Mouse (Mus musculus) midbrain, embryonic 15.5 days (tissue): ENCODE measurements around the gene Olfr328. TPM values are rescaled to one million over a fixed set of nuclear protein-coding genes. Genes with fewer than 3 reads are reported as not detected.
"Not testable (repeated sequence)": the region's sequence is repeated elsewhere in the genome, so short reads cannot be mapped to it uniquely, and the experiment has no call there.

Experiments
- ATAC-seq: fragments of 200-750 bp; cut with Nextera tagmentation; replicated peaks from 2 replicates; pipeline ENCODE4 v1.8.0; 2017; ENCODE audit warnings: moderate TSS enrichment
- H3K27ac ChIP-seq: fragments of 300-500 bp; sonication (generic); 2 replicates; pipeline ENCODE4 v1.5.1; 2015; ENCODE audit warnings: mild to moderate bottlenecking, inconsistent platforms
- H3K27me3 ChIP-seq: fragments of 300-500 bp; sonication (generic); replicated peaks from 2 replicates; pipeline ENCODE4 v1.6.1; 2015; ENCODE audit warnings: inconsistent platforms
- H3K36me3 ChIP-seq: fragments of 300-500 bp; sonication (generic); replicated peaks from 2 replicates; pipeline ENCODE4 v1.6.1; 2015; ENCODE audit warnings: inconsistent platforms
- H3K4me1 ChIP-seq: fragments of 300-500 bp; sonication (generic); 2 replicates; pipeline ENCODE4 v1.6.1; 2015; ENCODE audit warnings: inconsistent platforms
- H3K4me2 ChIP-seq: fragments of 300-500 bp; sonication (generic); 2 replicates; pipeline ENCODE4 v1.6.1; 2015; ENCODE audit warnings: inconsistent platforms, mild to moderate bottlenecking, moderate library complexity
- H3K4me3 ChIP-seq: fragments of 300-500 bp; sonication (generic); 2 replicates; pipeline ENCODE4 v1.5.1; 2015; ENCODE audit warnings: mild to moderate bottlenecking, inconsistent platforms
- H3K9ac ChIP-seq: fragments of 300-500 bp; sonication (generic); 2 replicates; pipeline ENCODE4 v1.6.1; 2015; ENCODE audit warnings: mild to moderate bottlenecking, inconsistent platforms
- H3K9me3 ChIP-seq: fragments of 300-500 bp; sonication (generic); 2 replicates; pipeline ENCODE4 v1.6.1; 2016; ENCODE audit warnings: inconsistent platforms
- WGBS: fragments of 180-500 bp; shearing (Covaris S2); methylation state at CpG from one replicate; pipeline ENCODE4 v1.1.7; 2015; ENCODE audit warnings: mixed read lengths; 5-methylcytosine and 5-hydroxymethylcytosine counted together
- polyA plus RNA-seq: library from polyadenylated mRNA; unstranded; fragments of >200 nt; fragmentation: Nextera tagmentation; extraction: Ambion mirVana; gene quantifications from 2 replicates; pipeline ENCODE4 v1.2.1, GENCODE M21; 2015

Olfr328 gene
- polyA plus RNA-seq, 1 experiment from 2014 or later: 0.12 TPM

DNA sequence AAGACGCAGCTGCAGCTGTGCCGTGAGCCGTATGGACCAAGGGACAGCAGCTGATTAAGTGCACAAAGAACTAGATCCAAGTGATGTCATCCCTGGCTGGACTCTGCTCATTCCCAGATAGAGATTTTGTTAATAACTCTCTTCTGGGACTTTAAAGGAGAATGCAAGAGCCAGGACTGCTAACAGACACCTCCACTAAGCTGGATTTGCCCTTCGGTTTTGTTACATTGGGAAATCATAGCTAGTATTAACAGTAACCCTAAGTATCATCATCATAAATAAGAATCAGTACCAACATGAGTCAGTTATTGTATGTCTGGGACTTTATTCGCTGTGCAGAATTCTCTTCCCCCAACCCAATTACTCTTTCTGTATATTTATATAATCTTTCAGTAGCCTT is 9.1 kb downstream of the Olfr328 start, which contains the start of gene Olfr329-ps:
Gene Olfr329-ps, minus strand, starts transcription at position 101 of the 400 bp plus-strand sequence.
- H3K9me3 ChIP-seq: no peaks in the 10 kb centered on the region
- H3K4me3 ChIP-seq: no peak within 1 kb of the TSS
- H3K27me3 ChIP-seq: no peaks in the 10 kb centered on the region
- no peaks in the 10 kb centered on the region for H3K4me1 ChIP-seq
- 79% methylated on average over 5 of the region's 5 CpGs for WGBS
- no peak within 1 kb of the TSS for H3K9ac ChIP-seq
- ATAC-seq: no peak
- H3K4me2 ChIP-seq: no peak within 1 kb of the TSS
- H3K27ac ChIP-seq: no peak within 1 kb of the TSS
- no peaks in the 10 kb centered on the region for H3K36me3 ChIP-seq

- not testable (repeated sequence) for H3K9me3 ChIP-seq, H3K36me3 ChIP-seq, H3K9ac ChIP-seq, H3K4me1 ChIP-seq, H3K4me3 ChIP-seq, H3K27me3 ChIP-seq, ATAC-seq, H3K4me2 ChIP-seq, H3K27ac ChIP-seq
Observed at GRCm38 (mm10) chr11:58534736-58535135, 20.7 kb downstream of the Olfr328 start, which contains the start of gene Olfr330. TSS of gene Olfr330 (minus strand) at chr11:58534836.

DNA sequence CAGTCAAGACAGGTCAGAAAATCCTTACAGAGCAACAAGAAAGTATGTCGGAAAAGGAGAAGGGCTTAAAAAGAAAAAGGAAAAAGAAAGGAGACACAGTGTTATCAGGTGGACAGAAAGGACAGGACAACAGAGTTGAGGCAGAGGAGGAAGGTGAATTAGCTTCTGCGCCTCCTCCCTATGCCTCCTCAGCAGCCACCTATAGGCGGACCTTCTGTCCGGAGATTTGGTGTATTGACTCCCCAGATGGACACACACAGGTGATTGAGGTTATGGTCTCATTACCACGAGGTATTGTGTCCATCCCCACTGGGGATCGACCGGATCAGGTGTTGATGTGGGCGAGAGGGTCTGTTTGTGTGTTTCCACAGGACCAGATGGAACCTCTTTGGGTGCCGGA is 35.7 kb downstream of the Olfr328 start:
- not testable (repeated sequence) for ATAC-seq, H3K4me2 ChIP-seq
- 90% methylated on average over 7 of the region's 9 CpGs for WGBS

GRCm38 (mm10) chr11:58518916-58519315 is 36.5 kb downstream of the Olfr328 start:
- not testable (repeated sequence) for H3K27ac ChIP-seq, H3K4me3 ChIP-seq, ATAC-seq, H3K9me3 ChIP-seq, H3K27me3 ChIP-seq, H3K36me3 ChIP-seq, H3K9ac ChIP-seq, H3K4me2 ChIP-seq, H3K4me1 ChIP-seq
- 96% methylated on average over 17 of the region's 18 CpGs for WGBS

More for the DNA sequence above, 35.7 kb downstream of the Olfr328 start:
- H3K4me1 ChIP-seq, H3K9ac ChIP-seq, H3K27ac ChIP-seq, H3K36me3 ChIP-seq, H3K4me3 ChIP-seq, H3K9me3 ChIP-seq, H3K27me3 ChIP-seq: not testable (repeated sequence)

DNA sequence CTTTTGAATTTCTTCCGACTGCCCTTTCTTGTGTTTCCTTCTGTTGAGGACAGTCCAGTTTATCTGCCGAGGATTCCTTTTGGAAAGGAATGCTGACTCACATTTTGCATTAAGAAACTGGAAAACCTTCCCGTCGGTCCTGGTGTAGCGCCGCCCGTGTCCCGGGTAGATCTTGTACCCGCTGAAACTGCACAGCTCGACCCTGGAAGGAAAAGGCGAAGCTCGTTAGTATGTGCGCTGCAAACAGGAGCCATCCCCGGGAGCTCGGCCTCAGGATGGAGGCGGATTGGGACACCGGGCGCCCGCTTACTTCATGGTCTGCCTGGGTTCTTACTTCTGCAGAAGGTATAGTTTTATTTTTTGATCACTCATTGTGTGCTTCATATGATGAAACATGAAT is 46.4 kb downstream of the Olfr328 start:
- H3K4me1 ChIP-seq: not testable (repeated sequence)

GRCm38 (mm10) chr11:58502472-58502871 is 53.0 kb downstream of the Olfr328 start, which contains the start of gene Olfr331:
TSS of gene Olfr331 (minus strand) at chr11:58502572.
- H3K9ac ChIP-seq, H3K9me3 ChIP-seq, H3K4me3 ChIP-seq, H3K27ac ChIP-seq, ATAC-seq, H3K4me1 ChIP-seq, H3K4me2 ChIP-seq, H3K36me3 ChIP-seq, H3K27me3 ChIP-seq: not testable (repeated sequence)

More for the DNA sequence above, 46.4 kb downstream of the Olfr328 start:
- 87% methylated on average over 19 of the region's 19 CpGs for WGBS
- not testable (repeated sequence) for H3K27me3 ChIP-seq, H3K27ac ChIP-seq, H3K9me3 ChIP-seq, H3K36me3 ChIP-seq, H3K9ac ChIP-seq, H3K4me2 ChIP-seq, H3K4me3 ChIP-seq, ATAC-seq

Other genes starting within 250 kb of the Olfr328 start
- 30.5 and 32.5 TPM in 2 replicates for gene Zfp692, start 248.6 kb downstream of the Olfr328 start, polyA plus RNA-seq
- gene Zfp672, start 225.3 kb downstream of the Olfr328 start, polyA plus RNA-seq: 40.6 and 42.7 TPM in 2 replicates
- gene Sh3bp5l, start 224.9 kb downstream of the Olfr328 start, polyA plus RNA-seq: 53.4 and 55.8 TPM in 2 replicates
- 0.31 TPM in 1 of 2 replicates, not detected in the other for gene Lypd8, start 176.6 kb downstream of the Olfr328 start, polyA plus RNA-seq
- gene 1810065E05Rik, start 134.5 kb downstream of the Olfr328 start, polyA plus RNA-seq: not detected in 2 replicates
- not detected in 2 replicates for gene Gm12253, start 123.1 kb downstream of the Olfr328 start, polyA plus RNA-seq
- gene Lypd9, start 102.7 kb downstream of the Olfr328 start, polyA plus RNA-seq: not detected in 2 replicates
- gene Olfr30, start 93.4 kb downstream of the Olfr328 start, polyA plus RNA-seq: not detected in 2 replicates
- gene Olfr332, start 63.1 kb downstream of the Olfr328 start, polyA plus RNA-seq: not detected in 2 replicates
- not detected in 2 replicates for gene Olfr331, start 53.1 kb downstream of the Olfr328 start, polyA plus RNA-seq
- gene Olfr330, start 20.8 kb downstream of the Olfr328 start, polyA plus RNA-seq: not detected in 2 replicates
- not detected in 2 replicates for gene Olfr329-ps, start 9.2 kb downstream of the Olfr328 start, polyA plus RNA-seq
- gene Olfr224, start 14.9 kb upstream of the Olfr328 start, polyA plus RNA-seq: not detected in 2 replicates
- gene Olfr325, start 22.1 kb upstream of the Olfr328 start, polyA plus RNA-seq: not detected in 2 replicates
- gene Olfr324, start 39.5 kb upstream of the Olfr328 start, polyA plus RNA-seq: not detected in 2 replicates
- not detected in 2 replicates for gene 2210407C18Rik, start 60.4 kb upstream of the Olfr328 start, polyA plus RNA-seq
- gene Olfr323, start 74.9 kb upstream of the Olfr328 start, polyA plus RNA-seq: not detected in 2 replicates
- gene Trim58, start 84.8 kb upstream of the Olfr328 start, polyA plus RNA-seq: 0.10 and 0.13 TPM in 2 replicates
- gene Olfr322, start 103.1 kb upstream of the Olfr328 start, polyA plus RNA-seq: 0.11 TPM in 1 of 2 replicates, not detected in the other
- gene Olfr320, start 125.5 kb upstream of the Olfr328 start, polyA plus RNA-seq: not detected in 2 replicates
- not detected in 2 replicates for gene Olfr319, start 143.5 kb upstream of the Olfr328 start, polyA plus RNA-seq
- not detected in 2 replicates for gene Olfr318, start 168.4 kb upstream of the Olfr328 start, polyA plus RNA-seq
- gene Olfr317, start 183.6 kb upstream of the Olfr328 start, polyA plus RNA-seq: 0.08 and 0.44 TPM in 2 replicates
- not detected in 2 replicates for gene Olfr316, start 197.1 kb upstream of the Olfr328 start, polyA plus RNA-seq
- not detected in 2 replicates for gene Olfr315, start 217.6 kb upstream of the Olfr328 start, polyA plus RNA-seq
- not detected in 2 replicates for gene Olfr314, start 227.3 kb upstream of the Olfr328 start, polyA plus RNA-seq
- 12.2 and 13.4 TPM in 2 replicates for gene Fam183b, start 246.3 kb upstream of the Olfr328 start, polyA plus RNA-seq